Mouse (Mus musculus): Measurements from ENCODE around the gene Uck1. TPM values are rescaled to one million over a fixed set of nuclear protein-coding genes. Genes with fewer than 3 reads are reported as not detected.
A peak's percentile ranks its signal among the peaks of the same experiment; 100 is the strongest.

Gene Uck1
- polyA plus RNA-seq, 1 experiment from 2014 or later, result 57.7 TPM

- H3K27ac ChIP-seq (ENCODE audit: low read length), result no peak overlapping the region
- ATAC-seq, result no peak; the same call in 1 of the 2 replicates
- DNase-seq (ENCODE audit: low spot score), result no peak
Observed at GRCm38 (mm10) chr2:32294348-32294747, 34.4 kb upstream of the Uck1 start.

GRCm38 (mm10) chr2:32289578-32289977 is 29.6 kb upstream of the Uck1 start:
- no peak overlapping the region for H3K9ac ChIP-seq (replicated peaks; ENCODE audit: low read depth)
- no peak for ATAC-seq
- TF ChIP-seq CTCF (IDR thresholded peaks at IDR 0.05) (peak; percentile 70), EP300 (IDR thresholded peaks at IDR 0.05) (no peak)
- H3K4me1 ChIP-seq (ENCODE audit: insufficient read depth, low read depth, low read length), result peaks cover 8% of the 10 kb centered on the region; the same call in 1 of the 2 replicates
- H3K4me2 ChIP-seq (replicated peaks; ENCODE audit: low read depth, low read length), result peak overlapping the region; percentile 77
- 0 out of 2 replicates have a peak, but pooled peaks cover 3% of the 10 kb centered on the region for H3K36me3 ChIP-seq (ENCODE audit: insufficient read depth, low read length)
- peak overlapping the region; percentile 82; the same call in 1 of the 2 replicates for H3K27ac ChIP-seq (ENCODE audit: low read length)
- peak; percentile 48 for DNase-seq (ENCODE audit: low spot score)
- H3K27me3 ChIP-seq (replicated peaks; ENCODE audit: insufficient read depth, low read length), result no peaks in the 10 kb centered on the region
- 0 out of 2 replicates have a peak overlapping the region, but pooled peaks have one; percentile 84 for H3K4me3 ChIP-seq (ENCODE audit: low read depth, low read length)
- H3K9me3 ChIP-seq (ENCODE audit: low read length), result no peaks in the 10 kb centered on the region

More at GRCm38 (mm10) chr2:32294348-32294747, 34.4 kb upstream of the Uck1 start:
- no peaks in the 10 kb centered on the region for H3K9me3 ChIP-seq (ENCODE audit: low read length)
- no peaks in the 10 kb centered on the region for H3K27me3 ChIP-seq (replicated peaks; ENCODE audit: insufficient read depth, low read length)
- H3K9ac ChIP-seq (replicated peaks; ENCODE audit: low read depth), result no peak overlapping the region
- H3K36me3 ChIP-seq (ENCODE audit: insufficient read depth, low read length), result peaks cover 22% of the 10 kb centered on the region
- H3K4me1 ChIP-seq (ENCODE audit: insufficient read depth, low read depth, low read length), result peaks cover 2% of the 10 kb centered on the region; the same call in 1 of the 2 replicates
- WGBS, result 62% methylated on average over 8 of the region's 8 CpGs
- no peak overlapping the region for H3K4me3 ChIP-seq (ENCODE audit: low read depth, low read length)
- no peak overlapping the region for H3K4me2 ChIP-seq (replicated peaks; ENCODE audit: low read depth, low read length)
- no peak for TF ChIP-seq CTCF (IDR thresholded peaks at IDR 0.05)
- TF ChIP-seq EP300 (IDR thresholded peaks at IDR 0.05), result no peak

GRCm38 (mm10) chr2:32288371-32288931 is 28.5 kb upstream of the Uck1 start:
- ATAC-seq, result peak; percentile 51
- no peaks in the 10 kb centered on the region for H3K9me3 ChIP-seq (ENCODE audit: low read length)
- DNase-seq (ENCODE audit: low spot score), result peak; percentile 82
- WGBS, result under 1% methylated on average over 24 of the region's 29 CpGs
- H3K27me3 ChIP-seq (replicated peaks; ENCODE audit: insufficient read depth, low read length), result no peaks in the 10 kb centered on the region
- H3K4me2 ChIP-seq (replicated peaks; ENCODE audit: low read depth, low read length), result peak overlapping the region; percentile 77
- peak overlapping the region; percentile 81 for H3K9ac ChIP-seq (replicated peaks; ENCODE audit: low read depth)
- peak overlapping the region; percentile 82 for H3K27ac ChIP-seq (ENCODE audit: low read length)
- peak overlapping the region; percentile 84 for H3K4me3 ChIP-seq (ENCODE audit: low read depth, low read length)
- no peak for TF ChIP-seq CTCF (IDR thresholded peaks at IDR 0.05)
- no peak for TF ChIP-seq EP300 (IDR thresholded peaks at IDR 0.05)
- H3K36me3 ChIP-seq (ENCODE audit: insufficient read depth, low read length), result 0 out of 2 replicates have a peak, but pooled peaks cover 3% of the 10 kb centered on the region
- H3K4me1 ChIP-seq (ENCODE audit: insufficient read depth, low read depth, low read length), result peaks cover 8% of the 10 kb centered on the region; the same call in 1 of the 2 replicates

- Histone ChIP-seq H3K27ac (ENCODE audit: low read length) (peak within 1 kb of the TSS; percentile 87), H3K27me3 (replicated peaks; ENCODE audit: insufficient read depth, low read length) (no peaks in the 10 kb centered on the region), H3K4me2 (replicated peaks; ENCODE audit: low read depth, low read length) (peak within 1 kb of the TSS; percentile 81), H3K9ac (replicated peaks; ENCODE audit: low read depth) (peak within 1 kb of the TSS; percentile 87), H3K36me3 (ENCODE audit: insufficient read depth, low read length) (0 out of 2 replicates have a peak, but pooled peaks cover 3% of the 10 kb centered on the region), H3K4me1 (ENCODE audit: insufficient read depth, low read depth, low read length) (peaks cover 8% of the 10 kb centered on the region; the same call in 1 of the 2 replicates), H3K9me3 (ENCODE audit: low read length) (no peaks in the 10 kb centered on the region), H3K4me3 (ENCODE audit: low read depth, low read length) (peak within 1 kb of the TSS; percentile 84)
- DNase-seq (ENCODE audit: low spot score) (peak; percentile 100), ATAC-seq (peak; percentile 98)
- under 1% methylated on average over 31 of the region's 41 CpGs for WGBS
- TF ChIP-seq CTCF (IDR thresholded peaks at IDR 0.05), result no peak
- TF ChIP-seq EP300 (IDR thresholded peaks at IDR 0.05), result no peak
Observed at GRCm38 (mm10) chr2:32287923-32288367, 28.0 kb upstream of the Uck1 start, which contains the start of gene Swi5. TSS of gene Swi5 (minus strand) at chr2:32288075.

- Histone ChIP-seq H3K4me2 (replicated peaks; ENCODE audit: low read depth, low read length) (peak within 1 kb of the TSS; percentile 81), H3K36me3 (ENCODE audit: insufficient read depth, low read length) (0 out of 2 replicates have a peak, but pooled peaks cover 2% of the 10 kb centered on the region), H3K4me1 (ENCODE audit: insufficient read depth, low read depth, low read length) (peaks cover 8% of the 10 kb centered on the region; the same call in 1 of the 2 replicates), H3K27me3 (replicated peaks; ENCODE audit: insufficient read depth, low read length) (no peaks in the 10 kb centered on the region), H3K27ac (ENCODE audit: low read length) (peak within 1 kb of the TSS; percentile 87), H3K9me3 (ENCODE audit: low read length) (no peaks in the 10 kb centered on the region), H3K4me3 (ENCODE audit: low read depth, low read length) (peak within 1 kb of the TSS; percentile 84), H3K9ac (replicated peaks; ENCODE audit: low read depth) (peak within 1 kb of the TSS; percentile 87)
- 1% methylated on average over 20 of the region's 23 CpGs for WGBS
- TF ChIP-seq CTCF (IDR thresholded peaks at IDR 0.05) (no peak), EP300 (IDR thresholded peaks at IDR 0.05) (no peak)
- DNase-seq (ENCODE audit: low spot score) (no peak), ATAC-seq (no peak)
Observed at GRCm38 (mm10) chr2:32287334-32287840, 27.4 kb upstream of the Uck1 start, which contains the start of gene Golga2. TSS of gene Golga2 (plus strand) at chr2:32287384.

GRCm38 (mm10) chr2:32283986-32284385 is 24.0 kb upstream of the Uck1 start:
- DNase-seq (ENCODE audit: low spot score) (peak; percentile 74), ATAC-seq (peak; percentile 12)
- Histone ChIP-seq H3K4me2 (replicated peaks; ENCODE audit: low read depth, low read length) (no peak overlapping the region), H3K36me3 (ENCODE audit: insufficient read depth, low read length) (peaks cover 11% of the 10 kb centered on the region), H3K4me1 (ENCODE audit: insufficient read depth, low read depth, low read length) (peaks cover 3% of the 10 kb centered on the region; the same call in 1 of the 2 replicates), H3K27me3 (replicated peaks; ENCODE audit: insufficient read depth, low read length) (no peaks in the 10 kb centered on the region), H3K27ac (ENCODE audit: low read length) (0 out of 2 replicates have a peak overlapping the region, but pooled peaks have one; percentile 57), H3K9ac (replicated peaks; ENCODE audit: low read depth) (no peak overlapping the region), H3K4me3 (ENCODE audit: low read depth, low read length) (no peak overlapping the region), H3K9me3 (ENCODE audit: low read length) (no peaks in the 10 kb centered on the region)
- WGBS, result 45% methylated on average over 3 of the region's 3 CpGs
- TF ChIP-seq EP300 (IDR thresholded peaks at IDR 0.05), result no peak
- no peak for TF ChIP-seq CTCF (IDR thresholded peaks at IDR 0.05)

All from lung, postnatal 0 days (tissue).